Mouse (Mus musculus) embryonic fibroblast, embryonic 13.5 days (primary cell): ENCODE results near the gene Glrp1.

ENCODE experiments used
- CTCF ChIP-seq: IDR thresholded peaks from 2 replicates; pipeline ENCODE4 v1.5.1; 2011; ENCODE audit warnings: mild to moderate bottlenecking, control low read depth, low read length, moderate library complexity, borderline replicate concordance; ENCODE audit not compliant: insufficient read depth
- POLR2A ChIP-seq: IDR thresholded peaks from 2 replicates; pipeline ENCODE4 v1.6.1; 2011; ENCODE audit warnings: low read depth, mild to moderate bottlenecking, control low read depth, low read length, moderate library complexity

DNA sequence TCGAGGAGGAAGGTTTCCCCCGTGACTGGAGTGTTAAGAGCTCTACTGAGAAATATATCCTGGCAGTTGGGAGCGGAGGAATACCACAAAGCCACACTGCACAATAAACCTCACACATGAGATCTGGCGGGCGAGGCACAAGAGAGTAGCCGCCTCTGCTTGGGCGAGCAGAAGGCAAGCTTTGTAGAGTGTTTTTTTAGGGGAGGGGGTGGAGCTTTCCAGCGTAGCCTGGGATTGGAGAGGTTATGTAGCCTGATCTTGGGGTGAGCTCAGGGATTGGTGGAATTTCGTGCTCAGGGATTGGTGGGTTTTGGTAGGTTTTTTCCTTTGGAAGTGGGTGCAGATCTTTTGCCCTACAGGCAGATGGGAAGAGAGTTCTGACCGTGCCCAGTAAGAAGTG lies 19.7 kb downstream of the Glrp1 start:
- no peak for TF ChIP-seq POLR2A
- TF ChIP-seq CTCF: no peak
